Mouse (Mus musculus) C2C12 (cell line): ENCODE results near the gene Rps29. TPM values are rescaled to one million over a fixed set of nuclear protein-coding genes. Genes with fewer than 3 reads are reported as not detected.
A peak's percentile ranks its signal among the peaks of the same experiment; 100 is the strongest.

Experiments
- H3K27me3 ChIP-seq: one replicate; pipeline ENCODE4 v1.6.1; 2011; ENCODE audit not compliant: control insufficient read depth, insufficient read depth, insufficient read length
- H3K36me3 ChIP-seq: one replicate; pipeline ENCODE4 v1.6.1; 2011; ENCODE audit not compliant: control insufficient read depth, insufficient read depth
- H3K4me3 ChIP-seq: one replicate; pipeline ENCODE4 v1.5.1; 2011; ENCODE audit warnings: mild to moderate bottlenecking, control low read depth; ENCODE audit not compliant: poor library complexity, insufficient read depth, severe bottlenecking
- H3K79me2 ChIP-seq: one replicate; pipeline ENCODE4 v1.6.1; 2011; ENCODE audit not compliant: control insufficient read depth, insufficient read depth
- H3K79me3 ChIP-seq: one replicate; pipeline ENCODE4 v1.6.1; 2011; ENCODE audit warnings: low read depth, control low read depth
- H3ac ChIP-seq: one replicate; pipeline ENCODE3; 2011; ENCODE audit warnings: low read depth; ENCODE audit not compliant: control insufficient read depth, insufficient read length
- CEBPB ChIP-seq: IDR thresholded peaks from one replicate; pipeline ENCODE4 v1.6.1; 2011; ENCODE audit warnings: low read depth, mild to moderate bottlenecking, control low read depth, moderate library complexity
- CTCF ChIP-seq: IDR thresholded peaks from one replicate; pipeline ENCODE4 v1.5.1; 2011; ENCODE audit not compliant: control insufficient read depth, insufficient read depth, insufficient read length
- FOSL1 ChIP-seq: IDR thresholded peaks from one replicate; pipeline ENCODE4 v1.8.0; 2011; ENCODE audit warnings: mild to moderate bottlenecking, low read length; ENCODE audit not compliant: poor library complexity, insufficient read depth, severe bottlenecking
- MAX ChIP-seq: IDR thresholded peaks from one replicate; pipeline ENCODE4 v1.6.1; 2011; ENCODE audit warnings: mild to moderate bottlenecking, control low read depth
- MYOD1 ChIP-seq: IDR thresholded peaks from one replicate; pipeline ENCODE4 v1.6.1; 2011; ENCODE audit warnings: low read depth; ENCODE audit not compliant: control insufficient read depth, insufficient read length
- MYOG ChIP-seq: IDR thresholded peaks from one replicate; pipeline ENCODE4 v1.6.1; 2011; ENCODE audit not compliant: control insufficient read depth, insufficient read length; ENCODE audit errors: extremely low read depth
- USF1 ChIP-seq: IDR thresholded peaks from one replicate; pipeline ENCODE4 v1.6.1; 2011; ENCODE audit warnings: low read depth, mild to moderate bottlenecking, control low read depth, moderate library complexity
- polyA plus RNA-seq: library from polyadenylated mRNA; unstranded; fragments of >200 nt; fragmentation: generic; extraction: Trizol; gene quantifications from one replicate; pipeline ENCODE4 v1.2.1, GENCODE M21; 2012; ENCODE audit warnings: missing spikeins

Gene Rps29
- polyA plus RNA-seq, 1 experiment = 10,268 TPM

DNA sequence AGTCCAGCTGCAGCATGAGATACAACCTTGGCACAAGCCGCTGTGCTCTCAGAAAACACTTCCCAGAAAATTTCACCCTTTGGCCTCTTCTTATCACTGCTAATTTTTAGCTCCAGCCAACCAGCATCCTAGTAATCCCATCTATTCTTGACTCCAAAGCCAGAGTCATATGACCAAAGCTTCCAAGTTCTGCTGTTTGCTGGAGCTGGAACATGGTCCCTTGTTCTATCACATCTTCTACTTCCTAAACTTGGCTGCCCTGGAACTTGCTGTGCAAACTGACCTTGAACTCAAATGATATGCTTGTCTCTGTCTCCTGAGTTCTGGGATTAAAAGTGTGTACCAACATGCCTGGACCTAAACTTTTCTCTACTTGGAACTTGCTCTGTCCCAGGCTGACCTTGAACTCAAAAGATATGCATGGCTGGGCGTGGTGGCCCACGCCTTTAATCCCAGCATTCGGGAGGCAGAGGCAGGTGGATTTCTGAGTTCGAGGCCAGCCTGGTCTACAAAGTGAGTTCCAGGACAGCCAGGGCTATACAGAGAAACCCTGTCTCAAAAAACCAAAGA lies 11.7 kb downstream of the Rps29 start:
- H3ac ChIP-seq = no peak overlapping the region
- no peaks in the 10 kb centered on the region for H3K79me2 ChIP-seq
- H3K36me3 ChIP-seq = no peaks in the 10 kb centered on the region
- H3K79me3 ChIP-seq = no peaks in the 10 kb centered on the region
- H3K4me3 ChIP-seq = no peak overlapping the region
- TF ChIP-seq CEBPB (no peak), MYOD1 (no peak)
- H3K27me3 ChIP-seq = no peaks in the 10 kb centered on the region

DNA sequence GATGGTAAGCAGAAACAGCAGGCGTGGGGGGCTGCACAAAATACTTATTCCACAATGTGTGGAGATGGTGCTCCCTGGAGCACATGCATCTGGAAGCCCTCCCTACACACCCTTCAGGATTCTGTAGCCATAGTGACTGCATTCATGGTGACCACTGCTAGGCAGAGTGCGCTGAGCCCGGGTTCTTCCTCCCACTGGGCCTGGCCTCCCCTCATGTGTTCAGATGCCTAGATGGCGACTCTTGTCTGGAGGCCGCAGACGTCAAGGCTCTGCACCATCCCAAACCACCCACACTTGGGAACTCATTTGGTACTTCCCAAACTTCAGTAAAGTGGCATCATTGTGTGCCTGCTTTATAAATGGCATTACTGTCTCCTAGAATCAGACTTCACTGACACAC lies 15.5 kb downstream of the Rps29 start:
- no peak overlapping the region for H3ac ChIP-seq
- H3K27me3 ChIP-seq = peaks cover 3% of the 10 kb centered on the region
- no peaks in the 10 kb centered on the region for H3K79me2 ChIP-seq
- no peak overlapping the region for H3K4me3 ChIP-seq
- H3K36me3 ChIP-seq = no peaks in the 10 kb centered on the region
- TF ChIP-seq MYOD1 = no peak
- TF ChIP-seq CEBPB = no peak
- TF ChIP-seq MYOG = no peak
- TF ChIP-seq FOSL1 = no peak
- no peak for TF ChIP-seq CTCF
- TF ChIP-seq USF1 = no peak
- TF ChIP-seq MAX = no peak
- no peaks in the 10 kb centered on the region for H3K79me3 ChIP-seq

DNA sequence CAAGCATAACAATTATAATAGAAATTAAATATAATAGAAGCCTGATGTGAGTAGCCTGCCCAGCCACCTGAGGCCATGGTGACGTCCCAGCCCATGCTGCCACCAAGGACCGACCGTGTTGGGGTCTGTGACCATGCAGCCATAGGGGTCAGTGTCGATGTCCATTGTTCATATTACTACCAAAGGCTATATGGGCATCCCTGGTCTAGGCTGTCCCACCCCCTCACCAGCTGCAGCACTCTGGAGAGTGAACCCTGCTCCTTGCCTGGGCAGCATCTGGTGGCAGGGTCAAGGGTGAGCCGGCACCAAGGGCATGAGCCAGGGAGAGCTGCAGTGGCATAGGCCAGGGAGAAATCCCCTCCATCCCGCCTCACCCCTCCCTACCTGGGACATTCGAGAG lies 19.1 kb downstream of the Rps29 start:
- no peaks in the 10 kb centered on the region for H3K79me3 ChIP-seq
- H3K36me3 ChIP-seq = no peaks in the 10 kb centered on the region
- H3K79me2 ChIP-seq = no peaks in the 10 kb centered on the region
- TF ChIP-seq MAX (no peak), MYOG (no peak), MYOD1 (no peak), CTCF (no peak), FOSL1 (no peak), USF1 (no peak), CEBPB (no peak)
- H3ac ChIP-seq = no peak overlapping the region
- H3K27me3 ChIP-seq = peaks cover 6% of the 10 kb centered on the region
- H3K4me3 ChIP-seq = no peak overlapping the region

DNA sequence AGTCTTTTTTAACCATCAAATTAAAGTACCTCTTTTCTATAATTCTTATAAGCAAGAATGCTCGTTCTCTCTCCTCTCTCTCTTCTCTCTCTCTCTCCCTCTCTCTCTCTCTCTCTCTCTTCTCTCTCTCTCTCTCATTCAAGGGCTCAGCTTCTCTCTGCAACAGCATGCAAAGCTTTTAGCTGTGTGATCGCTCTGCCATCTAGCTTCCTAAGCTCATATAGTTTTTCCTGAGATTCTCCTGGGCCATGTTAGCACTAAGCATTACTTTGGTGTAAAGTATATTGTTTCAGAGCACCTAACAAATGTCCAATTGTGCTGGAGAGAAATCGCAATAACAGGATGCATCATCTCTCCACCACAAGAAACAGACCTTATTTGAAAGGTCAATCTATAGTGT lies 19.8 kb downstream of the Rps29 start:
- H3ac ChIP-seq = no peak overlapping the region
- no peak overlapping the region for H3K4me3 ChIP-seq
- TF ChIP-seq MYOD1 (no peak), USF1 (no peak), CTCF (no peak), FOSL1 (no peak), MAX (no peak), CEBPB (no peak), MYOG (no peak)
- H3K79me3 ChIP-seq = no peaks in the 10 kb centered on the region
- peaks cover 6% of the 10 kb centered on the region for H3K27me3 ChIP-seq
- H3K79me2 ChIP-seq = no peaks in the 10 kb centered on the region
- H3K36me3 ChIP-seq = no peaks in the 10 kb centered on the region

DNA sequence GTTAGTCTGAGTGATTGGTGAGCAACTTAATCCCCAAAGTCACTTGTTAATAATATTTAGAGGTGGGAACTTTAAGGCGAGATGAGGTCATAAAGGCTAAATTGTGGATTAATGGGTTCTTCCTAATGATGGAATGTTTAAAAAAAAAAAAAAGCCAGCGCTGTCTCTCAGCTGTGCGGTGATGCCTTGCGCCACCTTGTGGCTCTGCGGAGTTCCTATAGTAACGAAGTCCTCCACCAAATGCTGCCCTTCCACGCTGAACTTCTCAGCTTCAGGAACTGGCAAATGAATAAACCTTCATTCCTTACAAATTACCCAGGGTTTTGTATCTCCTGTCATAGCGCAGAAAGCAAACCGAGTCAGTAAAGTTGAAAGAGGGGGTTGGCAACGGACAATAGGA lies 27.0 kb downstream of the Rps29 start:
- H3K79me2 ChIP-seq = no peaks in the 10 kb centered on the region
- no peak overlapping the region for H3K4me3 ChIP-seq
- TF ChIP-seq USF1 (no peak), MYOD1 (no peak), CTCF (peak; percentile 8)
- H3K36me3 ChIP-seq = no peaks in the 10 kb centered on the region
- no peak overlapping the region for H3ac ChIP-seq
- peaks cover 3% of the 10 kb centered on the region for H3K27me3 ChIP-seq
- H3K79me3 ChIP-seq = no peaks in the 10 kb centered on the region

DNA sequence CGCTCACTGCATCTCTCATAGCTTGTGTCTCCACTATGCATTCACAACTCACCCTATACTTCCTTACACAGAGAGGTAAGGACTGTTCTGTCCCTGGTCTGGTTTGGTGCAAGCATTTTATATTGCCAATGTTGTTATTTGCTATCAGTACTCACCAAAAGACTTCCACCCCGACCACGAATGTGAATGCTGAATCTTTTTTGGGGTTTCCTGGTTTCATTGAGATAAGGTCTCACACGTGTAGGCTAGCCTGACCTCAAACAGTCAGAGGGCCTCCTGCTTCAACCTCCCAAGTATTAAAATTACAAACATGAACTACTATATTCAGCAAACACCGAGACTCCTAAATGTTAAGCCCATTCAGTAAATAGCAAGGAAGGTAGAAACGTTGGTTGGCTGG lies 27.7 kb downstream of the Rps29 start:
- Histone ChIP-seq H3K79me2 (no peaks in the 10 kb centered on the region), H3K4me3 (no peak overlapping the region), H3K27me3 (peaks cover 8% of the 10 kb centered on the region), H3ac (no peak overlapping the region), H3K36me3 (no peaks in the 10 kb centered on the region), H3K79me3 (no peaks in the 10 kb centered on the region)
- TF ChIP-seq MAX (no peak), CEBPB (no peak), CTCF (no peak), MYOD1 (no peak), MYOG (no peak), FOSL1 (no peak), USF1 (no peak)
